Mouse (Mus musculus): Measurements from ENCODE around the gene Iqsec1.
A peak's percentile ranks its signal among the peaks of the same experiment; 100 is the strongest.

Iqsec1 gene

DNA sequence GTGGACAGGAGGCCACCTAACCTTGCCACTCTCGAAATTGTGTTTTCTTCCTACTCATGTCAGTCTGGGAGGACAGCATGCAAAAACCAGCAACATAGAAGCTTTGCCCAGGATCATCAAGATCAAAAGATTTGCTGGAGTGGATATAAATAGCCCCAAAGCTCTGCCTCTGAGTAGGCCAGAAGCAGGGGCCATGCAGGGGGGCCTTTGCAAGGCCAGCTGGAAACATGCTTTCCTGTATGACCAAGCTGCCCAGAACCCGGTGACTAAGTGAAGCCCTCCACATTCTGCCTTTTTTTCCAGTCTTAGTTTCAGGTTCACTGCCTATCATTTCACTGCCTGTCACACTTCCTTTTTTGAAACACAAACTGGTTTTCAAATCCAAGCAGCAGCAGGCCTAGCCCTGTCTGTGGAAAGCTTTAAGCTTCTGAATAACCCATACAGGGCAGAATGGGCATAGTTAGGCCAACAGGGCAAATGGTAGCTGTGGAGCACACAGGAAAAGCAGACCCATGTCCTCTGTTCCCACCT is 19.1 kb downstream of the Iqsec1 start:
- DNase-seq (ENCODE audit: low spot score in 2 of 2) = no peak

DNA sequence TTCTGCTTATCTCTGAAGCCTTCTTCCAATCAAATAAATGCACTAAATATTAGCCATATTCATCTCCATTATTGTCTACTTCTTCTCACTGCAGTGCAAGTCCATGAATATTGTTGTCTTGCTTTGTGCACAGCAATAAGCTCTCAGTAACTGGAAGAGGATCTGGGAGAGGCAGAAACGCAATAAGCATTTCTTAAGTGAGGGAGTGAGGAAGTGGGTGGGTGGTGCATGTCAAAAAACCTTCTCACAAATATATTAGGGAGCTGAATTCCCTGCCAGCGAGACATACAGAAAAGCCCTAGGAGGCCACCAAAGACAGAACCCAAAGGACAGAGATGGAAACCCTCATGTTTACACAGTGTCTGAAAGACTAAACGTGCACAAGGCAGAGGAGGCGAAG is 35.1 kb downstream of the Iqsec1 start:
- DNase-seq (ENCODE audit: low spot score in 2 of 2) = no peak

DNA sequence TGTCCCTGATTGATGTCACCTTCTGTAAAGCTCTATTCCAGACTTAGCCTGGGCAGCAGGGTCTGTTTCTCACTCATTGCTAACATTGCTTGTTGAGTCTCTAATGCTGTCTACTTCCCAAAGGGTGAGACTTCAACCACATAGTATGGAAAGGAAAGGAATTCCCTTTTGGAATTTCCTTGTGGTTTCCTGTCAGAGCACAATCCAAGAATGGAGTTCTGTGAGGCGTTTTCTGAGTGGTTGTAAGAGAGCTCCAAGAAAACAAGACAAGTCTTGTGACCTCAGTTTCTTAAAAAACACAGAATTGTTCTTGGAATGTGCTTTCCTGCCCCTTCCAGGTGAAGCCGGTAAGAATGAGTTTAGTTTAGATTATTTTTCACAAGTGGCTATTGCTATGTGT is 37.5 kb downstream of the Iqsec1 start:
- DNase-seq (ENCODE audit: low spot score in 2 of 2) = no peak

DNA sequence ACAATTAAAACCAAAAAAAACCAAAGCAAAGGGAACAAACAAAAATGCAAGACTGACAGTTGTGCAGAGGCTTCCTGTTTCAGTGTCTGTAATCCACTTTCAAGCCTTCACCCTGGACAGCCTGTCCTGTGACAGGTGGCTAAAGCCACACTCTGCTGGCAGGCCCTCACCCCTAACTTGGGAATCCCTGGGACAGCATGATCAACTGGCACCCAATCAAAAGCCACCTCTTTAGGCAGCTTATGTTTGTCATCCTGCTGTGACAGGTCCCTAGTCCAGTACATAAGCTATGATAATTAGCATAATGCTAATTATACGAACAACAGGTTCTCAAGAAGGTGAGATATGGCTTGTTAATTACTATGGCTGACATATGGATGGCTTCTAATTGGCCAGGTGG is 40.4 kb downstream of the Iqsec1 start:
- DNase-seq (ENCODE audit: low spot score in 2 of 2) = no peak

DNA sequence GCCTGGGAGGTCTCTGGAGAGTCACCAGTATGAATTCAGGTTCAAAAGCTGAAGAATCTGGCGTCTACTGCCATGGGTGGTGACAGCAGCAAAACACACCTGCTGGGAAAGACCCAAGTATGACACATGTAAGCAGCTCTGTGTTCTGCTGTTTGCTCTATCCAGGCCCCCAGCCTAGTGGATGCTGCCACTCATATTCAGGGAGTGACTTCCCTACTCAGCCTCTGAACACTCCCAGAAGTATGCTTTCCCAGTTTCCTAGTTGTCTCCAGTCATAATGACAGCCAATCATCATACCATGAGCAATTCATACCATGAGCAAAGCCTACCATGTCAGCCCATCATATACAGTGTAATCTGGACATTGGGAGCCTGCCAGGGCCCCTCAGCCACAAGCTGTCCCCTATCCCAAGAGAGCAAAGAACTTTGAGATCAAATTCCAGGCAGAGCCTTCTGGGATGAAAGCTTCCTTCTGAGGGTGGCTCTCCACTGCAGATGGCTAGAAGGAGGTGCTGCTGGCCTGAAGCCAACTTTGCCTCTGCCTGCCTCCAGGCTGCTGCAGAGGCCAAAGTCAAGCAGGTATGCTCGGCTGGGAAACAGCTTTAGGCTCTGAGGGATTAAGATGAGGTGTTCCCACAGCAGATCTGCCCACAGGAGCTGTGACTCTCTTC is 42.8 kb downstream of the Iqsec1 start:
- no peak for DNase-seq (ENCODE audit: low spot score in 2 of 2)

DNA sequence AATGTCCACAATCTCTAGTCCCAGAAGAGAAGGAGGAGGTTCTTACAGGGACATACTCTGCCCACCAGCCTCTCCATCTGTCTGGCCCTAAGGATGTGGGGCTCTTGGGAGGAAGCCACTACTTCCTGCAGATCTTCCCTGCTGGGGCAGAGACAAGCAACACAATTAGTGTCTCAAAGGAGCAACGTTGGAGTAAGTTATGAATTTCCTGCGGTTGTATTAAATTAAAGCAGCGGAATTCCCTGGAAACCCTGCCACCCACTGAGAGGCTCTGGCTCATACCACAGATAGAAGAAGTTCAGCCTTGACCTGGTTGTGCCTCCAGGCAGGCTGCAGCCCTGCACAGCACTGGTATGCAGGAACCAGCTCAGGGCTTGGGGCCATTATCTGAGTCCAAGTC is 47.2 kb downstream of the Iqsec1 start:
- no peak for DNase-seq (ENCODE audit: low spot score in 2 of 2)

DNA sequence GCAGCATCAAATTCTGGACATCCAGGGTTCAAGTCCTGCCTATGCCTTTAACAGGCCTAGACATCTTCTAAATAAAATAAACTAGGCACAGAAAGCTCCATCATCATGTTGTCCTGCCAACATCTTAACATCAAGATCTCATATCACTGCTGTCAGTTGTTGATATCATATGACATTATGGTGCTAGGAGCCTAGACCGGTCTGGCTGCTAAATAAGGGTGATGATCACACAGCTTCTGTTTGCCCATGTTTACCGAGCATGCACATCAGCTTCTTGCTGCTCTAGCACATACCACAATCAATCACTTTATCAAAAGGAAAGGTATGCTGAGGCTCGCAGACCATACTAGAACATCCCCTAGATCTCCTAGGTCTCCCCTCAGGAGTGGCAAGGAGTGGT is 54.8 kb downstream of the Iqsec1 start:
- no peak for DNase-seq (ENCODE audit: low spot score in 2 of 2)

DNA sequence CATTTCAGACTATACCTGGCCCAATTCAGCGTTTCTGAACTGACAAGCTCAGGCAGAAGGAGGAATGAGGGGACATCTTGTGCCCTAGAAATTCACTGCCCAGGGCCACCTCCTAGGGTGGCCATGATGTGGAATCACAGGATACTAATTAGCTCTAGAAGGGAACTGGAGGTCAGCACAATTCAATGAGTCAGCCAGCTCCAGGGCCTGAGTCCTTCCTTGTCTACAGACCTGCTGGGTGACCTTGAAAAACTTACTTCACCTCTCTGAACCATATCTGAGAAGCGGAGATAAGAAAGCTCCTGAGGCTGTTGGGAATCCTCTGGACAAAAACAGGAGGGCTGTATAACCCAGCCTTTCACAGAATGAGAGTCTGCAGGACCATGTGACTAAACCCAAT is 59.7 kb downstream of the Iqsec1 start:
- DNase-seq (ENCODE audit: low spot score in 2 of 2) = no peak

DNA sequence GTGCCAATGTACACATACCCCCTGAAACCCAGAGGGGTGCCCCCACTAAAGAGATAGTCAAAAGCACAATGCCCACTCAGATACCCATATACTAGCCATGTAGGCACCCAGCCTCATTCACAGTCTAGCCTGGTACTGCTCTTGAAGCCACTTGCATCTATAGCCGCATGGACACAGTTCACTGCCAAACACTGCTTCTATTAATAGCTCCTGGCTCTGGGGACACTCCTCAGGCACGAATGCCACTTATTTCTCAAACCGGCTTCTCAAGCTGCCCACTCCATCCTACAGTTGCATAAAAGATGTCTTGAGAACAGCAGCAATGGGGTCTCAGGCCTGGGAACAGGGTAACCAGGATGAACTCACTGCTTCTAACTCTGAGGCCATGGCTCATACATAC is 63.0 kb downstream of the Iqsec1 start:
- DNase-seq (ENCODE audit: low spot score in 2 of 2) = no peak

DNA sequence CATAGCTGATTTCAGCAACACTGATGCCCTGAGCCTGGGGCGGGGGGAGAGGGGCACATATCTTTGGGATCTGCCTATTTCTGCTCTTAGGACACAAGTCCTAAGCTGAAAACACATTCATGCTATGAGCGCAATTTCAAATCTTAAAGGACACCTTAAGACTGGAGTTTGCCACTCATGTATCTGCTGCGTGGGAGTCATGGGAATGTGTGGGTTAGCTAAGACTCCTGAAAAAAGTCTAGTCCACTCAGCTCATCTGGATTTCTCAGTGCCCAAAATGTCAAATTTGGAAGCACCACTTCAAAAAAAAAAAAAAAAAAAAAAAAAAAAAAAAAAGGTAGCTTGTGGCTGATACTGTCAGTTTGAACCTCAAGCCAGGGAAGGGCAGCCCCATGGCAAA is 63.7 kb downstream of the Iqsec1 start:
- no peak for DNase-seq (ENCODE audit: low spot score in 2 of 2)

DNA sequence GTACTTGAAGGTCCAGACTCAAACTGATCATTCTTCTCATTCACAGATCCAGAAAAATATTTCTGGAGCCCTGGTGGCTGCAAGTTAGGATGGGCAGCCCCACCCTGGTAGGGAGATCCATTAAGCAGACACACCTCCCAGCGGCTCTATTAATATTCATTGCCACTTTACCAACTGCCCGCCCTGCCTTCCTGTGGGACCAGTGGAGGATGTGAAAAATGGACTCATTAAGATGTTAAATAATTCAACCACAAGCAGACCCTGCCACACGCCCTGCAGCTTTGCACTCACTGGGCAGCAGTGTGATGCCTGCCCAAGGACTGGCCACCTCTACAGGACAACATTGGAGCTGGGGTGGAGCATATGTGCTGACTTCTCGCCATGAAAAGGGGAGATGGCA is 64.1 kb downstream of the Iqsec1 start:
- DNase-seq (ENCODE audit: low spot score in 2 of 2) = no peak

DNA sequence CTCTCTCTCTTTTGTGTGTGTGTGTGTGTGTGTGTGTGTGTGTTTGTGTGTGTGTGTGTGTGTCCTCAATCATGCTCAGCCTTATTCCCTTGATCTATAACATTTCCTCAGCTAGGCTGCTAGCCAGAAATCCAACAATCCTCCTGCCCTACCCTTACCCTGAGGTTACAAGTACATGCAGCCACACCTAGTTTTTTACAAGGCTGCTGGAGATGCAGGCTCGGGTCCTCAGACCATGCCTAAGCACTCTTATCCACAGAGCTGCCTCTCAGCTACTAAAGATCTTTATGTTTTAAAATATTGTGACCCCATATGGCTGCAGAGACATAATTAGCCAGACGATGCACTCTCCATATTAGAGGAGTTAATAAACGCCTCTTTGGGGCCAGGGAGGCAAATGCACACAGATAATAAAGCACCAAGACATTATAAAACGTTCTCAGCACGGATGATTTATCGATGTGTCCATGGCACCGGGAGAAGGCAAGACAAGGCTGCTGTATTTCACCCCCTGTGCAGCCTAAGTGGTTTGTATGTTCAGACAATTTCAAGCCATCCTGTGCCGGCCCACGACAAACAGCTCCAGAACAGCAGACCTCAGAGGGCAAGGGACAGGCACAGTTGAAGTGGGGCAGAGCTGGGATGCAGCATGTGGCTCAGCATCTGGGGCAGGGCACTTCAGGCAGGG is 67.1 kb downstream of the Iqsec1 start:
- no peak for DNase-seq (ENCODE audit: low spot score in 2 of 2)

DNA sequence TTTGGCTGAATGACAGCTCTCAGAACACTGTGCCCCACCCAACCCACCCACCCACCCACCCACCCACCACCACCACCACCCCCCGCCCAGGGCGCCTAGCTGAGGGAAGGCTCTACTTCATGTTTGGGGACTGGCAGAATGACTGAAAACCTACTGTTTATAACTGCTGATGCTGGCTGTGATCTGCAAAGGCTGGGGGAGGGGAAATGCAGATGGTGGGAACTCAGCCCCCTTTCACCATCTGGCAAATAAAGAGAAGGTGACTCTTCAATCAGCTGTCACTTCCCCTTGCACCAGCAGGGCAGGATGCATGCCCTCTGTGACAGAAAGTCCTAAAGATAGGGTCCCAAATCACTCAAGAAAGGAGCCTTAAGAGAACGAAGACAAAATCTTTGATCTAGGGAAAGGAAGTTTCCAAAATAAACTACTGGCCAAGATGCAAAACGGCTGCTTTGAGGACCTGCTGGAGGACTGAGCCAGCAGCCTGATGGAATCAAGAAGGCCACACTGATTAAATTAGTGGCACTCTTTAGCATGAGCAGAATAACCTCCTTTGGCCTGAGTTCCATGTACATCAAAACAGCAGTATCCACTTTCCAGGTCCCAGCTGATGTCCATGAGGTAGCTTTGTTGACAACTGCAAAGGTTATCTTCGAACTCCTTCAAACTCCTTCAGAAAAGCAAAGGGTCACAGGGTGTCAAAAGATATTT is 67.8 kb downstream of the Iqsec1 start:
- peak in 1 of 2 experiments; percentile 4 for DNase-seq (ENCODE audit: low spot score in 2 of 2)

DNA sequence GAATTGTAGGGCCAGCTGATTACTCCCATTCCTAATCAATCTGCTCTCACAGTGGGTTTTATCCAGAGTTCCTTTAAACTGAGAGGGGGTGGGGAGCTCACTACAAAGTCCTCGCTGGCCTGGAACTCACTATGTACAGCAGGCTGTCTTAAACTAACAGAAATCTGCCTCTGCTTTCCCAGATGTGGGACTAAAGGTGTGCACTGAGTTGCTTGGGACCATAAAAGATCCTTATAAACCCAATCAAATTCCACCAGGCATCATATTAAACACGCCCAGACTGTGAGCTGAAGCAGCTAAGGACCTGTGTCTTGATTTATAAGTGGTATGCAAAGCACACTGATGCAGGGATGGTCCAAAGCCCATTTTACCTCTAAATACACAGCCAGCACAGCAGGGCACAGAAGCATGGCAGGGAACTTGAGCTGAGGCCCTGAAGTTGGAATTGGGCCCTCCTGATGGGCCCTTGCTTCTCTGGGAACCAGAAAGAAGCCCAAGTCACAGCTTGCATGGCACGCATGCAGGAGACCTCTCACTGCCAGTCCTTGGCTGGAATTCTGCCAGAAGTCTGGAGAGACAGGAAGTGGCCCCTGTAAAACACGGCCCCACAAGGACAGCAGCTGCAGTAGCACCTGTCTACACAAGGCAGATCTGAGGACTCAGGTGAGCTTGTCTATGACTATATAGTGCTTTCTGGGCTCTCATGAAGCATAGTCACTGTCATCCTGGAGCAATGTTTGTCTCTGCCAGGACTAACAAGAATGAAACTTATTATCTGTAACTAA is 68.7 kb downstream of the Iqsec1 start:
- no peak for DNase-seq (ENCODE audit: low spot score in 2 of 2)

DNA sequence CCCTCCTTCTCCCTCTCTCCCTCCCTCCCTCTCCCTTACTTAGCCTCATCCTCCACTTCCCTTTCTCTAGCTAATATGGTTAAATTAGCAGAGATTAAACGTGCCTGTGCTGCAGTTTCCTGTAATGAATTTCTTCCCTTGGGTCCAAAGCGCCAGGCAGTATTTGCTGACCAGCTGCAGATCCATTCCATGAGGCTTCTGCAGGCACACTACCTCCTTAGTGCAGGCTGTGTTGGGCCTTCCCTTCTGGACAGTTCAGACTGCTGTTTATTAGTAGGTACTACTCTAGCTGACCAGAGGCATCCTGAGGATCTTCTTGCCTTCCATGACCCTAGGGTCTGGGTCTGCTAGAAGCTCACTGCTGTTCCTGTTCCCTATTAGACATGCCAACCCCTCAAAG is 72.9 kb downstream of the Iqsec1 start:
- DNase-seq (ENCODE audit: low spot score in 2 of 2) = no peak

DNA sequence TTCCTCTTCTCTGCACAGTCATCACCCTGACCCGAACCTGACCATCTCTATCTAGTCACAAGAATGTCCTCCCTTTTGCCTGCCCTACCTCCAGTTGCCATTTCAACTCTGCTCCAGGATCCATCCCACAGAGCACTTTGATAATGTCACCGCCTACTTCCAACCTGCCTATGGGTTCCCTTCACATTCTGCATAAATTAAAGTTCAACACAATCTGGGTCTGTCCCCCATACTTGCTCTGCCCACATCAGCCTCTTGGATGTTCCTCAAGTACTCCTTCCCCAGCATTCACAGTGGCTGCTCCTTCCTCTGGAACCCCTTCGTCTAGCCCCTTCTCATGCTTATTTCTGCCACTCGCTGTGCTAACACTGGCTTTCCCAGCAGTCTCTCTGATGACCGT is 74.7 kb downstream of the Iqsec1 start:
- no peak for DNase-seq (ENCODE audit: low spot score in 2 of 2)

DNA sequence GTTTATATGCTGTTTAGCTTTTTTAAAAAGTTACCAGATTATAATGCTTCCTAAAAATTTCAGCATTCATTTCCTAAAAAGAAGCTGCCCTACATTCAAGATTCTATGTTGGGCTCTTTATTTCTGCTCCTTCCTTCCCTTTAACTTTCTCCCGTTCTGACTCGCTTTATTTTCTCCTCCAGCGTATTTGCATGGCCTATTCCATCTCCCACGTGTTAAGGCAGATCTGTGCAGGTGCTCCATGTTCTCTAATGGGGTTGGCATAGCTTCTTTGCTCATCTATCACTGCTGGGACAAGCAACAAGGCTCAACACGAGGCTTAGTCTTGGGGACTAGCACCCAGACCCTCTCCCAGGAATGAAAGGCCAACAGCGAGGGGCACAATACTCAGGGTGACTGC is 75.7 kb downstream of the Iqsec1 start:
- no peak for DNase-seq (ENCODE audit: low spot score in 2 of 2)

DNA sequence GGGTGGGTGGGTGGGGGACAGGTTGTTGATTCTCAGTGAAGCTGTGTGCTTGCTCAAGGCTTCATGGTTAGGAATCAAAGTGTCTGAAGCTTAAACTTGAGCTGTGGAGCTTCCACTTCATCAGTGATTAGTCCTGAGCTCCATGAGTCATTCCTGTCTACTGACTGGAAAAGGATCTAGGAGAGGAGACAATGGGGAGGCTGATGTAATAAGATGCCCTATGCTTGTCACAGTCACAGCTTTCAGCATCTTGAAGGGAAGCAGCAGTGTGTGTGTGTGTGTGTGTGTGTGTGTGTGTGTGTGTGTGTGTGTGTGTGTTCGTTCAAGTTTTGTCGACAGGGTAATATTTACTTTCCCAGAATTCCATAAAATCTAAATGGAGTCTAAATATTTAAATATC is 84.3 kb downstream of the Iqsec1 start:
- DNase-seq (ENCODE audit: low spot score in 2 of 2) = no peak

DNA sequence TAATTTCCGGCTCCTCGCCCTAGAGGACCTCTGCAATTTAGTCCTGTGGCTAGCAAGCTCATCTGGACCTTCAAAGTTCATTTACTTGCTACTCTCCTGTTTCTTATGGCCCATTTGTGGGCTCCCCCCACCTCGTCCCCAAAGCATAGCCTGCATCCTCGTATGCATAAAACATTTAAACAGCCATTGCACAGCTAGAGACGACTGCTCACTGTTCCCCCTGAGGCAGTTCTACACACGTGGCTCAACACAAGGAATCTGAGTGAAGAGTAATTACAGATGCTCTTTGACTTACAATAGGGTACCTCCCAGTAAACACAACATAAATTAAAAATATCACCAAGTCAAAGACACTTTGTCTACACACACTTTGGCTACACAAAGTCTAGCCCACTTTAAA is 88.2 kb downstream of the Iqsec1 start:
- no peak for DNase-seq (ENCODE audit: low spot score in 2 of 2)

DNA sequence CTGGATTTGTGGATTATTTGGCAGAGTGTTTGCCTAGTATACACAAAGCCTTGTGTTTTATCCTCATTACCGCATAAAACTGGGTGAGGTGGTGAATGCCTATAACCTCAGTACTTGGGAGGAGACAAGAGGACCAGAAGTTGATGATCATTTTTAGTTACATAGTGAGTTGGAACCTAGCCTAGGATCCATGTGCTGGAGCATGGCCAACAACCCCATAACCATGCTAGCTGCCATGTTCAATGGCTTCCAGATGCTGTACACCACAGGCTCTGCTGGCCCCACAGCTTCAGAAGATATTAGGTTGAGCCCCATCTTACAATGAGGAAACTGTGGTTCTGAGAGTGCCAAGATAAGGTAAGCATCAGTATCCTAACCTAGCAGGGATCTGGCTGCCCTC is 89.2 kb downstream of the Iqsec1 start:
- no peak for DNase-seq (ENCODE audit: low spot score in 2 of 2)

DNA sequence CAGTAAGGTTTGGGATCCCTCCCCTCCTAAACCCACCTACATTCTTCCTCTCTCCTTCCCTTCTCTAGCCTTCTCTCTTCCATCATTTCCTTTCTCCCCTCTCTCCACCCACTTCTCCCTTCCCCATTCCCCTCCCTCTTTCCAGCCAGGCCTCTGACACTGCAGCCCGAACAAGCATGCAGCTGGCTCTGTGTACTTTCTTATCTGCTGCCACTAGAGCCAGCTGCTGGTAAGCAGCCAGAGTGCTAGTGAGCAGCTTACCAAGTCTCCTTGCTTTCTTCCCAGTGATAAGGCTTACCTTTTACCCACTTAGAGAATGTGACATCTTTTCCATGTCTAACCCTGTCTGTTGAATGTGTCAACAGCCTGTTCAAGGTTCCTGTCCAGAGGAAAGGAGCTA is 90.4 kb downstream of the Iqsec1 start:
- no peak for DNase-seq (ENCODE audit: low spot score in 2 of 2)

DNA sequence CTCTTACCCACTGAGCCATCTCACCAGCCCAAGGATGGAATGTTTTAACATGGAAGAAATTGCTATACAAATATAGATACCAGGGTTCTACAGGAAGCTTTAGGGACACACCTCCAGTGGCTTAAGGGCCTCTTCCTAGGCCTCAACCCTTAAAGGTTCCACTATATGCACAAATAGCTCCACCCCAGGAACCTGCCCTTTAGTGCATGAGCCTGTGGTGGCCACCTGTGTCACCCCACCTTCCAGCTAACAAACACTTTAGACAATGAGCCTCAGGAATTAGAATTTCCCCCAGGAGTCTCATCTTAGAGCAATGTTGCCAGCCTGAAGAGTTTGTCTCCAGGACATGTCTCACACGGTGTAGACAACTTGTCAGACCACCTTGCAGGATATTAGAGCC is 96.1 kb downstream of the Iqsec1 start:
- no peak for DNase-seq (ENCODE audit: low spot score in 2 of 2)

Measured in thymus, postnatal 10 days (tissue).